Mouse (Mus musculus) right cerebral cortex, adult 2 months (tissue): Measurements from ENCODE around the gene Tet3.
"Not testable (repeated sequence)": the region's sequence is repeated elsewhere in the genome, so short reads cannot be mapped to it uniquely, and the experiment has no call there.

Source experiments
- DNase-seq, 2 experiments: peaks; one replicate each; pipeline ENCODE4 v3.0.0; 2021 to 2022; ENCODE audit warnings: low spot score in 2 of 2

The Tet3 gene

GRCm38 (mm10) chr6:83371350-83371749, 87.5 kb downstream of the Tet3 start:
- DNase-seq = peak; percentile 58 to 61

DNA sequence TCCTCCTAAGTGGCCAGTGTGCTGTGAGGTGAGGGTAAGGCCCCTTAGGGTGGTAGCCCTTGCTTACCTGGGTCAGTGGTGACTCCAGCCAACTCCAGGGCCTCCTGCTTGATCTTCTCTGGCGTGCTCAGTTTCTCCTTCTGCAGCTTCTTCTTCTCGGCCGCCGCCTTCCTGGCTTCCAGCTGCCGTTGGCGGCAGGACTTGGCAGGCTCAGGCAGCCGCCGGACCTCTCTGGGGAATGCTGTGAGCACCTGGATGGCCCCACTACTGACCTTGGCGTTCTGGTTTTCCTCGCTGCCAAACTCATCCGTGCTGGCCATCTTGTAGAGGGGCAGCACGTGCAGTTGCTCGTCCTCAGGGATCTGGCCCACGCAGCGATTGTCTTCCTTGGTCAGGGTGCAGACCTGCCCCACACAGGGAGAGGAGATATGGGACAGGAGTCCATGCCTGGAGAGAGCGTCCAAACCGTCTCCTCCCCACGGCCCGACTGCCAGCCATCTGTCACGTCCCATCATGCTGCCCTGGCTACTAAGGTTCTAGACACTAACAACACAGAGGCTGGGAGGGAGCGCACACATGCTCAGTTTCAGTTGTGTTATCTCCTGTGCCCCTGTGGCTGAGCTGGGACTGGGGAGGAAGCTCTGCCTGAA, 88.4 kb downstream of the Tet3 start:
- no peak for DNase-seq

- no peak for DNase-seq
Observed at GRCm38 (mm10) chr6:83363075-83363474, 95.8 kb downstream of the Tet3 start.

DNA sequence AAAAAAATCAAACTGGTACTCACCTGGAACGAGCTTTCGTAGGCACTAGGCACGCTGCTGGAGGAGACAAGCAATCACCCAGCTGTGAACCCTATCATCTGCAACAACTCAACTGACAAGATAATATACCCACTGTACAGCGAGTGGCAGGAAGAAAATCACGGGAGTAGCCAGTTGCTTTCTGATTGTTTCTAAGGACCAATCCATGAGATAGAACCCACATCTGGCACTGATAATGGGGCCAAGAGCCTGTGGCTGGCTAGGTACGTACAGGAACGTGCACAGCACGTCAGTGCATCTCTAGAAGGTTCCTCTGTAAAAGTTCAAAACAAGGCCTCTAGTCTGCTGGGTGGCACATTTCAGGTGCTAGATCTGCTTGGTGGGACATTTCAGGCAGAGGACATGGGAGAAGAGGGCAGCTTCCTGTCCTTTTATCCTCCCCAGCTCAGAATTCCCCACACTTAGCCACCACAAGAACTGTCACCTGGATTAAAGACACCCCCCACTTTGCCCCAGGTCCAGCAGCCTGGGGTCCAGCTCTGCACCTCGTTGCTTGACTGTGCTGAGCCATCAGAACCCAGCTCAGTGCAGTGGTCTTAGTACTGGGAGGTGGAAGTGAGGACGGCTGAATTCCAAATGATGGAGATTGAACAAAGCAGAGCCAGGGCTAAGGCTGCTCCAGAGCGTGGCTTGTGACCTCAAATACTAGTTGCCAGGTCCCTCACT, 97.2 kb downstream of the Tet3 start:
- DNase-seq = no peak

GRCm38 (mm10) chr6:83357436-83357835, 101.4 kb downstream of the Tet3 start:
- no peak for DNase-seq

DNA sequence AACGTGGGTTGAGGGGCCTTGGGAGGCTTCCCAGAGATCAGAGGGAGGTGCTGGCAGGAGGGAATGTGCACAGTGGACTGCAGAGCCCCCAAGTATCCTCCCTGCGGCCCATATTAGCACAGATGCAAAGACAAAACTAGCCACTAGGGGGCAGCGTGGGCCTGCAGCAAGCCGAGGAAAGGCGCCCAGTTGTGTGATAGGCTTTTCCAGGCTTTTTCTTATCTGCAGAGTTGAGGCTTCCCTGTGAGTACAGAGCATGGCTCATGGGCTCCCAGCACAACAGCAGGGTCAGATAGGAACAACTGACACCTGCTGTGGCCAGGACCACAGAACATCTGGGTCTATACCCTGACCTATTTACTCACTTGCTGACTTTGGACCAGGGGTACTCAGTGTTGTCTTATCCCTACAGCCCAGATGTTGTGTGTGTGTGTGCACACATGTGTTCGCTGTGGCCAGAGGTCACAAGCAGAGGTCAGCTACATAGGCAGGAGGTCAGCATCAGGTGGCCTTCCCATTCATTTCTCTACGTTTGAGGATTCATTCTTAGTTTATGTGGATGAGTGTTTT, 102.2 kb downstream of the Tet3 start:
- DNase-seq = peak; percentile 86 to 92

GRCm38 (mm10) chr6:83354856-83355781, 103.8 kb downstream of the Tet3 start:
- no peak for DNase-seq

GRCm38 (mm10) chr6:83352666-83353410, 106.0 kb downstream of the Tet3 start:
- DNase-seq = no peak

DNA sequence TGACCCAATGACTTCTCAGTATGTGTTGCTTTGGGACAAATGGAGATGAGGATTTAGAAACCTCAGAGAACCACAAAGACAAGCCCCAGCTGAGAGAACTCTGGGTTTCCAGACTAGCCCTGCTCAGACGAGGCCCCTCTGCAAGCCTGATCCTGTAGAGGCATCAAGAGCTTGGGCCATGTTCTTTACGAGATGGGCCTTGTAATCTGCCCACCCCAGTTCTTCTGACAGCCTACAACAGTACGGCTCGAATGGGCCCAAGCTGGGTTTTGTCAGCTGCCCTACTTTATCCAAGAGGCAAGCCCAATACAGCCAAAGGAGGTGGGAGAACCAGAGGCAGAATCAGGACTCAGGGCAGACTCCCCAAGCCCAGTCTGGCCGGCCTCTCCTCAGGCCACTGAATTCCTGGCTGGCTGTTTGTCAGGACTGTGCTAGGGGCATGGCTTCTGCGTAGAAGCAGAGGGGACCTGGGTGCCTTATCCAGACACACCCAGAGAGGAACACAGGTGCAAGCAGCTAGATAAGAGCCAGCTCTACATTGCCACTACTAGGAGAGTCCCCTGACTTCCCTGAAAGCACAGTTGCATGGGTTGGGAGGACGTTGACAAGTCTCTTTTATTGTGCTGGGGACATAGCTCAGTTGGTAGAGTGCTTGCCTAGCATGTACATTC, 107.3 kb downstream of the Tet3 start:
- no peak for DNase-seq

- no peak for DNase-seq
Observed at GRCm38 (mm10) chr6:83350851-83351405, 108.0 kb downstream of the Tet3 start.

- DNase-seq = no peak
Observed at GRCm38 (mm10) chr6:83350172-83350571, 108.7 kb downstream of the Tet3 start.

DNA sequence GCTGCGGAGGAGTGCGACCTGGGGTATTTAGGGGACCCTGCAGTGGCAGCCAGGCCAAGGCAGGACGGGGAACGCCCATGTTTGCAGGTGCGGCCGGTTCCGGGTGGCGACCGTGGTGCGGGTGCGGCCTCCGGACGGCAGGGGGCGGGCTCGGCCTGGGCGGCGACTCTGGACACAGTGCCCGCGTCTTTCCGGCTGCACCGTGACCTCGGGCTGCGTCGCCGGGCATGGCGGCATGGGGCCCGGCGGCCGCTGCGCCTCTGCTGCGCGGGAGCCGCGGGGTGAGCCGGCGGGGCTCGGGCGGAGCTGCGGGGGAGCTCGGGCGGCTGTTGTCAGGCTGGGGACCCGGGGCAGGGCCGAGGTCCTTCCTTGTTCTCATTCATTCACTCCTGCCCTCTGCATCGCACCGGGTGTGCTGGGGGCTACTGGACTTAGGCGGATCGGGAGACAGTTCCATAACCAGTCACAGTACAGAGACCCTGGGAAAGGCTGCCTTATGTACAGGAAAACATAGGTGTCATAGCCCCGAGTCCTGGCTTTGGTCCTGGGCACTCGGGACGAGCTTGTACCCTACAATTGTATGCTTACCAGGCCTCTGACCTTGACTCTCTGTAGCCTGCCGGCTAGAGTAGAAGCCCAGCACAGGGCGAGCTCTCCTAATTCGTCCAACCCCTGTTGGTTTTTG, 109.5 kb downstream of the Tet3 start:
- DNase-seq = peak; percentile 85 to 92

DNA sequence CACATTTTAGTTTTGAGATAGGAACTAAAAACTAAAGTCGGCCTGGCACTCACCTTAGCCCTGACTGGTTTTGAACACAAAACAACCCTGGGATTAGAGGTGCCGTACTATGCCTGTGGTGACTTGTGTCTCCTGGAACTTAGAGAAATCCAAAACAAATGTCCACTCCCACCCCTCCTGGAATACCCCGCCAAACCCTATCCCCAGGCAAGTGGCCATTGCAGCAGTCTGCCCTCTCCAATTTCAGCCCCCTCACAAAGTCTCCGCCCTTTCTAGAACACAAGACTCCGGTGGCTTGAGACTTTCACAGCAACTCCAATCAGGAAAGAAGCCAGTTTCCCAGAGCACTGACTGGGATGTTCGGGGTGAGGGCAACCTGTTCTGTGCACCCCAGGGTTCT, 110.0 kb downstream of the Tet3 start, which contains the start of gene Bola3:
TSS of gene Bola3 (plus strand) at position 275 of the 400 bp plus-strand sequence.
- no peak for DNase-seq

DNA sequence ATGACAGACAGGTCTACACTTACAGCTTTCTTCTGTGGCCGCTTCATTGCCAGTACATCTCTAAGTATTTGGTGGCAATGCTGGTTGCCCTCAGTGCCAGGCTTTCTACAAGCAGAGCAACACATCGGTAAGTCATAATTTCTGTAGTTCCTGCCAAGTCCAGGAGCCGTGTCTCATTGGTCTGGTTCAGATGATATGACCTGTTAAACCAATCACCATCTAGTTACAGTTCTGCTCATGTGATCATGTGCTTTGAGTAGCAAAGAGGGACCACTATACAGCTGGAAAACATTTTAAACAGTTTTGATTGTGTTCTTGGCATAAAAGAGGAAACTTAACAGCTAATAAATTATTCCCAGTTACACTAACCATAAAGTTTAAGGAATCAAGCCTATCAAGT, 111.0 kb downstream of the Tet3 start:
- no peak for DNase-seq

- not testable (repeated sequence) for DNase-seq
Observed at GRCm38 (mm10) chr6:83345285-83345684, 113.6 kb downstream of the Tet3 start.

DNA sequence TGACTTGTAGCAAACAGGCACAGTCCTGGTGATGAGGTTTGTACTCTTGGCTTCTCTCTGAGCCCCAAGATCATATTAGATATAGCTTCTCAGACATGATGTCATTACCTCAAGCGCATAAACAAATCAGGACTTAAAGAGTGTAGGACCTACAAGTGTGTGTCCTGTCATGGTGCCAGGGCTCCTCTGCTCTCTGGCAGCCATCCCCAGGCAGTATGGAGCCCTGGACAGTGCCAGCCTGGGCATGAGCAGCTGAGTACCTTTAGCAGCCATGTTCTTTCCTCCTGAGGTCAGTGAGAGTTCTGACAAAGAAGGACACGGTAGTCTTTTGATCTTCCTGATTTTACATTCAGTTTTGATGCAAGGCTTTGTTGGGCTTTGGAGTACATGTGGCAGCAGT, 115.9 kb downstream of the Tet3 start:
- DNase-seq = no peak

- DNase-seq = no peak
Observed at GRCm38 (mm10) chr6:83341387-83341786, 117.5 kb downstream of the Tet3 start.

GRCm38 (mm10) chr6:83327591-83328190, 131.2 kb downstream of the Tet3 start:
- DNase-seq = no peak

DNA sequence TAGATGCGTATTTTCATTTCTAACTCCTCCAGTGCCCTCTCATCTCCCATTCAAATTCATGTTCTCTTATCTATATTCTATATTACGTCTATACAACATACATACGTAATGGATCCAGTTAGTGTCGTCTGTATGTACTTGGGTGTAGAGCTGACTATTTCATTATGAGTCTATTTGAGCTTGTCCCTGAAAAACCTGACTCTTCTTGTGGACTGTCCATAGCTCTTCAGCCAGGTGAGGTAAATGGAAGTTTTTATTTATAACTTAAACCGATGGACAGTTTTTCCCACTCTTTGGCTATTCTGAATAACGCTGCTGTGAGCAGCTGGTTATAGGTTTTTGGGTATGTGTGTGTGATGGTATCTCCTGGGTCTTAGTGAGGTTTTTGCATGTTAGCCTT, 132.1 kb downstream of the Tet3 start:
- no peak for DNase-seq
